Mouse (Mus musculus): Measurements from ENCODE around the gene Os9. TPM values are rescaled to one million over a fixed set of nuclear protein-coding genes. Genes with fewer than 3 reads are reported as not detected.

Os9 gene
- total and polyA plus RNA-seq, 3 experiments, result 24.4 to 25.6 (median 25.1) TPM

- peaks cover 2% of the 10 kb centered on the region; the same call in 1 of the 2 replicates for H3K4me1 ChIP-seq (ENCODE audit: control insufficient read depth, insufficient read depth, low read length)
- no peaks in the 10 kb centered on the region for H3K27me3 ChIP-seq (ENCODE audit: control insufficient read depth, insufficient read depth, low read length)
- DNase-seq, result no peak
- TF ChIP-seq EP300 (IDR thresholded peaks at IDR 0.05; ENCODE audit: insufficient read depth, low read depth, low read length) (no peak), POLR2A (IDR thresholded peaks at IDR 0.05; ENCODE audit: insufficient read depth, low read depth, low read length) (no peak), CTCF (IDR thresholded peaks at IDR 0.05) (no peak)
- H3K27ac ChIP-seq, result peak overlapping the region; percentile 24
- 2% methylated on average over 34 of the region's 34 CpGs for WGBS
- H3K9ac ChIP-seq (ENCODE audit: low read depth, low read length), result peak overlapping the region; percentile 73
- H3K4me3 ChIP-seq, result peak overlapping the region; percentile 94
- no peaks in the 10 kb centered on the region for H3K79me2 ChIP-seq (replicated peaks; ENCODE audit: control insufficient read depth, insufficient read depth, low read length)
- intact Hi-C loops (cut with DNase I), result loop anchor here (5.0 kb wide), 1 partner anchor 192 kb away; the partner anchor contains the start of gene Mars
- H3K36me3 ChIP-seq (ENCODE audit: control insufficient read depth, insufficient read depth, low read length), result no peaks in the 10 kb centered on the region
Observed at GRCm38 (mm10) chr10:127120301-127121065, 448 bp downstream of the Os9 start.

GRCm38 (mm10) chr10:127119229-127119628 lies 1.7 kb downstream of the Os9 start:
- Histone ChIP-seq H3K36me3 (ENCODE audit: control insufficient read depth, insufficient read depth, low read length) (no peaks in the 10 kb centered on the region), H3K4me3 (no peak overlapping the region), H3K79me2 (replicated peaks; ENCODE audit: control insufficient read depth, insufficient read depth, low read length) (no peaks in the 10 kb centered on the region), H3K9ac (ENCODE audit: low read depth, low read length) (no peak overlapping the region), H3K27me3 (ENCODE audit: control insufficient read depth, insufficient read depth, low read length) (no peaks in the 10 kb centered on the region), H3K4me1 (ENCODE audit: control insufficient read depth, insufficient read depth, low read length) (peaks cover 2% of the 10 kb centered on the region; the same call in 1 of the 2 replicates), H3K27ac (no peak overlapping the region)
- DNase-seq, result no peak
- WGBS, result 92% methylated on average over 10 of the region's 10 CpGs
- intact Hi-C loops (cut with DNase I), result no loop called here
- no peak for TF ChIP-seq POLR2A (IDR thresholded peaks at IDR 0.05; ENCODE audit: insufficient read depth, low read depth, low read length)
- TF ChIP-seq EP300 (IDR thresholded peaks at IDR 0.05; ENCODE audit: insufficient read depth, low read depth, low read length), result no peak
- no peak for TF ChIP-seq CTCF (IDR thresholded peaks at IDR 0.05)

- TF ChIP-seq EP300 (IDR thresholded peaks at IDR 0.05; ENCODE audit: insufficient read depth, low read depth, low read length) (no peak), CTCF (IDR thresholded peaks at IDR 0.05) (no peak), POLR2A (IDR thresholded peaks at IDR 0.05; ENCODE audit: insufficient read depth, low read depth, low read length) (no peak)
- Histone ChIP-seq H3K79me2 (replicated peaks; ENCODE audit: control insufficient read depth, insufficient read depth, low read length) (no peaks in the 10 kb centered on the region), H3K27ac (no peak overlapping the region)
Observed at GRCm38 (mm10) chr10:127118470-127118869, 2.5 kb downstream of the Os9 start.

GRCm38 (mm10) chr10:127115068-127115467 lies 5.9 kb downstream of the Os9 start:
- no peak overlapping the region for H3K9ac ChIP-seq (ENCODE audit: low read depth, low read length)
- H3K4me1 ChIP-seq (ENCODE audit: control insufficient read depth, insufficient read depth, low read length), result no peaks in the 10 kb centered on the region
- DNase-seq, result no peak
- TF ChIP-seq CTCF (IDR thresholded peaks at IDR 0.05), result peak; percentile 53
- TF ChIP-seq EP300 (IDR thresholded peaks at IDR 0.05; ENCODE audit: insufficient read depth, low read depth, low read length), result no peak
- no peak overlapping the region for H3K27ac ChIP-seq
- no peaks in the 10 kb centered on the region for H3K27me3 ChIP-seq (ENCODE audit: control insufficient read depth, insufficient read depth, low read length)
- 85% methylated on average over 2 of the region's 2 CpGs for WGBS
- intact Hi-C loops (cut with DNase I), result no loop called here
- no peak overlapping the region for H3K4me3 ChIP-seq
- no peaks in the 10 kb centered on the region for H3K79me2 ChIP-seq (replicated peaks; ENCODE audit: control insufficient read depth, insufficient read depth, low read length)
- H3K36me3 ChIP-seq (ENCODE audit: control insufficient read depth, insufficient read depth, low read length), result no peaks in the 10 kb centered on the region

More at GRCm38 (mm10) chr10:127118470-127118869, 2.5 kb downstream of the Os9 start:
- peaks cover 2% of the 10 kb centered on the region; the same call in 1 of the 2 replicates for H3K4me1 ChIP-seq (ENCODE audit: control insufficient read depth, insufficient read depth, low read length)
- intact Hi-C loops (cut with DNase I), result no loop called here
- H3K4me3 ChIP-seq, result no peak overlapping the region
- no peaks in the 10 kb centered on the region for H3K27me3 ChIP-seq (ENCODE audit: control insufficient read depth, insufficient read depth, low read length)
- DNase-seq, result no peak
- 91% methylated on average over 11 of the region's 11 CpGs for WGBS
- H3K36me3 ChIP-seq (ENCODE audit: control insufficient read depth, insufficient read depth, low read length), result no peaks in the 10 kb centered on the region
- H3K9ac ChIP-seq (ENCODE audit: low read depth, low read length), result no peak overlapping the region

GRCm38 (mm10) chr10:127114408-127114807 lies 6.5 kb downstream of the Os9 start:
- Histone ChIP-seq H3K9ac (ENCODE audit: low read depth, low read length) (no peak overlapping the region), H3K36me3 (ENCODE audit: control insufficient read depth, insufficient read depth, low read length) (no peaks in the 10 kb centered on the region), H3K4me1 (ENCODE audit: control insufficient read depth, insufficient read depth, low read length) (no peaks in the 10 kb centered on the region), H3K27me3 (ENCODE audit: control insufficient read depth, insufficient read depth, low read length) (no peaks in the 10 kb centered on the region), H3K27ac (no peak overlapping the region), H3K4me3 (no peak overlapping the region), H3K79me2 (replicated peaks; ENCODE audit: control insufficient read depth, insufficient read depth, low read length) (no peaks in the 10 kb centered on the region)
- intact Hi-C loops (cut with DNase I), result no loop called here
- DNase-seq, result no peak
- WGBS, result 88% methylated on average over 11 of the region's 11 CpGs
- no peak for TF ChIP-seq EP300 (IDR thresholded peaks at IDR 0.05; ENCODE audit: insufficient read depth, low read depth, low read length)
- TF ChIP-seq CTCF (IDR thresholded peaks at IDR 0.05), result no peak
- no peak for TF ChIP-seq POLR2A (IDR thresholded peaks at IDR 0.05; ENCODE audit: insufficient read depth, low read depth, low read length)
